Mouse (Mus musculus): ENCODE measurements at regions not wholly inside any gene's neighbourhood (a gene's known extent, or its start where the extent isn't known, plus 50 kb on each side); places are given as distances from the start of the nearest gene placed in this dataset.
"Not testable (repeated sequence)": the region's sequence is repeated elsewhere in the genome, so short reads cannot be mapped to it uniquely, and the experiment has no call there.

DNA sequence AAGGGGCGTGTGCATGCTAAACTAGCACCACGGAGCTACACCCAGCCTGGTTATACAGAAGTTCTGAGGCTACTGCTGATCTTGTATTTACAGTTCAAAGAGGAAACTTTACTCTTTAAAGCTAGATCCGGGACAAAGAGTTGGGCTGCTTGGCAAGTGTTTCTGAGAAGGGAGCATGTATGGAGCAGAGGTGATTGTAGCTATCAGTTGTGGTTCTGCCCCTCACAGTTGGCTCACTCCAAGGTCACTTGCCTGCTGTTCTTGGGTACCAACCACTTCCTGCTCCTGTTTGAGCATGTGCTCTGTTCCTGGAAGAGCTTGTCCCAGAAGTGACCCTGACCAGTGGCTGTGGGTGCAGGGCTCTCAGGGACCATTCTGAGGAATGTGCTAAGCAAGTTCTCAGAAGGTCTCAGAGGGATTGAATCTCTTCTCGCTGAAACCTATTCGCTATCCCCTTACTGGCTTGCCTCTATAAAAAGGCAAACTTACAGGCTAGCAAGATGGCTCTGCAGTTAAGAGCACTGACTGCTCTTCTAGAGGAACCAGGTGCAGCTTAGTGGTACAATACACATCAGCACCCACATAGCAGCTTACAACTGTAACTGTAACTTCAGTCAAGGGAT is 94.9 kb upstream of the Max start:
- no peak for DNase-seq (ENCODE audit: low spot score in 2 of 2)

DNA sequence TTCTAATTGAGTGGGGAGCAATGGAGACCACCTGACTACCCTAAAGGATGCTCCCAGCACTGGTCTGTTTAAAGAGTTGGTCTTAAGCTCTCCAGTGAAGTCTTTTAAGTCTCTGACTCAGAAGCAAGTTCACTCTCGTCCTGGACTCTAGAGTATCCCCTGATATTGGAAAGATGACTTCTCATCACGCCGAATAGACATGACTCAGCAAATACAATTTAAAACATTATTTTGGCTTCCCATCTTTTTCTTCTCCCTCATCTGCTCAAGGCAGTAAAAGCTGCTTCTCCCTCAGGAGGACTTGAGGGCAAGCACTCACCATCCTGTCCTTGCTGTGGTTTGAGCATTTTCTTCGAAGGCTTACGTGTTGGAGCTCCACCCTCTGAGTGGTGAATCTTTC is 92.7 kb upstream of the Max start:
- DNase-seq (ENCODE audit: low spot score in 2 of 2) = no peak

DNA sequence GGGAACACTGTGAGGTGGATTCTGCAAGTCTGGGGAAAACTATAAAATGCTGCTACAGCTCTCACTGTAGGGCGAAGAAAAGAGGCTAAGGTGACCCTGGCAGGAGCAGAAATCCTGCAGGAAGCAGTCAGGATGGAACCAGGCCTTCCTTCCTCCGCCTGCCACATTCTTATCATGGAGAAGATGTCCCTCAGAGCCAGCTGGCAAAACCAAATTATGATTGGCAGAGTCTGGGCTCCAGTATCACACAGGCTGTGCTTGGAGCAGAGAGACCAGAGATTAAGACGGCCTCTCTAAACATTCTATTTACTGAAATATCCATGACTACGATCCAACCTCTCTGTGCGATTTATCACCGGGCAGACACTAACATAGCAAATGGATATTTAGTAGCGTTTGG is 92.2 kb upstream of the Max start:
- no peak for DNase-seq (ENCODE audit: low spot score in 2 of 2)

DNA sequence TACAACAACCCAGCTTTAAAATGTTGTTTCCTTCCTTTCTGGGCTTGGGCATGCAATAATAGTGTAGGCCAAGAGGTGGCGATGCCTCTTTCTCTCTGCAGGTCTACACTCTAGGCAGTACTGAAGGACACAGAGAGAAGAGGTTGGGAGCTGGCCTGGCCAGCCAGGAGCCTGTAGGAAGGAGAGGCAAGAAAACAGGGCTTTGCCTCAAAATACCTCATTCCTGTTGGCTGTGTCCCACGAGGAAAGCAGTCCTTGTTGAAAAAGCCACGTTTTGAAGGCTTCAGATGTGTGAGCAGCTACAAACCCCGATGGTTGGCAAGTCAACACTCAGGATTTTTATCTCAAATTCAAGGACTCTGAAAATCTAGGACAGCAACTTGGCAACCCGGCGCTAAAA is 90.9 kb upstream of the Max start:
- DNase-seq (ENCODE audit: low spot score in 2 of 2) = peak in 1 of 2 experiments; percentile 53

DNA sequence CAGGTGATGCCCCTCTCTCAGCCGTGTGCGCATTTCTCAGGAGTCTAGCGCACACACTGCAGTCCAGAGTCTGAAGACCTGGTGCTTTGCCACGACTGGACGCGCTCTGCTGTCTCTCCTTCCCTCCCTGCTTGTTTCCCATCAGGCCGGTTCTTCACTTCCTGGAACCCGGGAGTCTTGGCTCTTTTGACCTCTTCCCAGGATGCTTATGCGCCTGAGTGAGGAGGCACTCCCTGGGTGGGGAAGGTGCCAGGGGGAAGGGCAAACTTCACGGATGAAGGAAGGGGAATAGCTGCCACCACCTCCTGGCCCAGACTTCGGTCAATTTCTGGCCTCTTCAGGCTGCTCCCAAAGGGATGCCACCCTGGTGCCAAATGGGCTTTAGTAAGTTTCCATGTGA is 86.4 kb upstream of the Max start:
- no peak for DNase-seq (ENCODE audit: low spot score in 2 of 2)

DNA sequence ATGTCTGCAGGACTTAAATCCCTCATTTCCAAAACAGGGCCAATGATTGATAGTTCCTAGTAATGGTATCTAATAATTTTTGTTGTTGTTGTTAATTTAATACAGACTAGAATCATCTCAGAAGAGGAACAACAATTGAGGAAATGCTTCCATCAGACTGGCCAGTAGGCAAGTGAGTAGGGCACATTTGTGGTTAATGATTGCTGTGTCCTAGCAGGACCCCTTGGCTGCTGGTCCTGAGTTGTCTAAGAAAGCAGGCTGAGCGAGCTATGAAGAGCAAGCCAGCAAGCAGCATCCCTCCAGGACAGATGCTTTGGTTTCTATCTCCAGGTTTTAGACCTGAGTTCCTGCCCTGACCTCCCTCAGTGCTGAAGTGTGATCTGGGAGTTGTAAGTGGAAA is 85.3 kb upstream of the Max start:
- no peak for DNase-seq (ENCODE audit: low spot score in 2 of 2)

DNA sequence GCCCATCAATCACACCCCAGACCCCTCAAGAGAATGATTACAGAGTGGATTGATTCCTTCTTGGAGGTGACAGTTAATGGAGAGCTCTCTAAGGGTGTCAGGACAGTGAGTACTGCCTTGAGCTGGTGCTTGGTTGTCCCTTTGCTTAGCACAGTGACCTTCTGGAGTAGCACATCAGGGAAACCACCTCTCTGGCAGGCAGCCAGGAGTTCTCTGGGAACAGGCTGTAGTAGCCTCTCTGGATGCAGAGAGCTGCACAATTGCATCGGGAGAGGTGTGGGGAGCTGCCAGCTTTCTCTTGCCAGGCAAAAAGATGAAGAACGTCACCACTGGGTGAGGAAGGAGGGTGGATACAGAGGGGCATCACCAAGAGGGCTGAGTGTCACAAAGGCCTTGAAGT is 84.0 kb upstream of the Max start:
- DNase-seq (ENCODE audit: low spot score in 2 of 2) = no peak

DNA sequence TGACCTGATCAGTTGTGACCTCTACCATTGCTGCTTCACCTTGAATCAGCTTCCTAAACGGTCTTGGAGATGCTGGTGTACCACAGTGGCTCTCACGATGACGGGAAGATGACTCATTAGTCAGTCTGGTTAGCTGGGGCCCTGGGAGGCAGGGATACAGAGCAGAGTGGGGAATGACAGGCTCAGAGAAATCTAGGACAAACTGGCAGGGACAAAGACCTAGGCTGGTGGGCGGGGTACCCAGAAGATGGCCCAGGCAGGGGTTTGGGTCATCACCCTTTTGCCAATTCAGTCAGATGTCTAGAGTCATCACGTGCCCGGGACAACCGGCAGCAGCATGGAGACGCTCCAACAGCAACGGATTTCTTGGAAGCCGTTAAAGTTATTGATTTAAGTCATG is 83.4 kb upstream of the Max start:
- no peak for DNase-seq (ENCODE audit: low spot score in 2 of 2)

DNA sequence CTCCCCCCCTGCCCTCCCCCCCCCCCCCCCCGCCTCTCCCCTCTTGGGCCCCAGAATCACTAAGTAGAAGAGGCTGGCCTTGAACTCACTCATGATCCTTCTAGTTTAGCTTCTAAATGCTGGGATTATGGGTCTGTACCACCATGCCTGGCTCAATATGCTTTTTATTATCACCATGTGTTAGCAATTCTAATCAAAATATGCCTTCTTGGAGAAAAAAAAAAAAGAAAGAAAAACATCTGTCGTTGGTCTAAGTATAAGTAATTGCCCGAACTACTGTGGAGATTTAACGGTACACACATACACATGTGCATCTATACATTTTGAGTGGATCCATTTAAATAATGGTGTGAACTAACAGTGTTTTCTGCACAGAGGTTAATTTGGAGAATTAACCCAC is 80.4 kb upstream of the Max start:
- DNase-seq (ENCODE audit: low spot score in 2 of 2) = no peak

DNA sequence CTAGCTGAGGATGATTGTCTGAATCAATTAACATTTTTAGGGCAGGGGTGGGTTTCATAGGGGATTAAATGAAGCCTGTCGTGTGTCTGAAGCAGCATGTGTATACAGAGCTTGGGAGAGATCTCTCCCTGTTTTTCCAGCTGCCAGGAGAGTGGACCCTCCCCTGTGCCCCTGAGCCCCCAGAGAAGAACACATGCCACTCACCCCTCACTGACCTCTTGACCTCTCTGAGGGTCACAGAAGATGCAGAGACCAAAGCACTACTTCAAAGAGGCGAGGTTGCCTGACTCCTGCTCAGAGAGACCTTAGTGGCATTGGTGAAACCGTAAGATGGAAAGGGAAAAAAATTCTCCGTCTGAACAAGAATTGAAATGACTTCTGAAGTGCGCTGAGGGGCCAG is 79.1 kb upstream of the Max start:
- no peak for DNase-seq (ENCODE audit: low spot score in 2 of 2)

DNA sequence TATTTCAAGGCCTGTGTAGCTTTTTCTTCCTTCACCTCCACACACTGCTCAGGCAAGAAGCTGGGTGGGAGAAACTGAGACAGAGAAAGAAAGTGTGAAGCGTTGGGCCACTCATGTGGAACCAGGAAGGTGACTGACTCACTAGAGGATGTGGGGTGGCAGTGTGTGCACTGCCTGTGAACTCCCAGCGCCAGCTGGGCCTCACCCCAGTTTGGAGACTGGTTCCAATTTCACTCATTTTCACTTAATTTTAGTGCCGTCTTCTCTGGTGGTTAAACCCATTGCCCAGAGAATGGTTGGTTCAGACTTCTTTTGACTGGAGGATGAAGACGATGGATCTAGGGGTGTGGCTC is 77.9 kb upstream of the Max start:
- DNase-seq (ENCODE audit: low spot score in 2 of 2) = no peak

DNA sequence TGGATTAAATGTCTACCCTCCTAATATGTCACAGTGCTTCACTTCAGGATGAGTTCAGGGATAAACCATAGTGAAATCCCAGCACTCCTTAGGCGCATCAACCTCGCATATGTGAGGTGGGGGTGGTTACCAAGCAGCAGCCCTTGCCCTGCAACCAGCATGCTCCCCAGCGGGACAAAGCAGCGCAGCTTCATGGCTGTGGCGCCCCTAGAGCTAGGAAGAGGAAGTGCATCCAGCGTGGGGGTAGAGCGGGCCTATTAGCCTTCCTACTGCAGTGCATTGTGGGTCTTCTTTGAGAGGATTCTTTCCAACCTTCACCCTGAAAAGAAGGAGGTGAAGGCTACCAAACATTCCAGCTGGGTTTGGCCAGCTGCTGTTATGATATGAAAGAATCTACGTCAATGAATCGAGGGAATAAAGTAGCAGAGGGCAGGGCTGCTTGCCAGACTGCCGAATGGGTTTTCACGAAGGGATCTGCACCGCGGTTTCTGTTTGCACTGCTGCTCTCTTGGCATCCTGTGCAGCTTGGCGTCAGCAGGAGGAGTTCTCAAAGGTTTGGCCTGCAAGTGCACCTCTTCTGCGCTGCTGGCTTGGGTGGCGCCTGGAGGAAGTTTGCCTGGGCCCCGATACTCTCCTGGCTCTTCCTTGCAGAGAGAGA is 77.4 kb upstream of the Max start:
- no peak for DNase-seq (ENCODE audit: low spot score in 2 of 2)

DNA sequence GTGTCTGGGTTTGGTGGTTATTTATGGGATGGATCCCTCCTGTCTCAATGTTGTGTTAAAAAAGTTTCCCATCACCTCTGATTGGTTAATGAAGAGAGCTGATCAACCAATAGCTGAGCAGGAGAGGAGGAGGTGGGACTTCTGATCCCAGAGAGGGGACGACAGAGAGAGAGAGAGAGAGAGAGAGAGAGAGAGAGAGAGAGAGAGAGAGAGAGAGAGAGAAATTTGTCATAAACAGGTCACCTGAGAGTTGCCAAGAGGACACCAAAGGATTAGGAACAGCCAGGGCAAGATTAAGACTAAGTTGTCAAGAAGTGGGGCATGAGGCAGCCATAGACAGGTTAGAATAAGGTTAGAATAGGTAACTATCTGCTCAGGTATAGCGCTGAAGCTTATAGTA is 73.7 kb upstream of the Max start:
- DNase-seq (ENCODE audit: low spot score in 2 of 2) = no peak

DNA sequence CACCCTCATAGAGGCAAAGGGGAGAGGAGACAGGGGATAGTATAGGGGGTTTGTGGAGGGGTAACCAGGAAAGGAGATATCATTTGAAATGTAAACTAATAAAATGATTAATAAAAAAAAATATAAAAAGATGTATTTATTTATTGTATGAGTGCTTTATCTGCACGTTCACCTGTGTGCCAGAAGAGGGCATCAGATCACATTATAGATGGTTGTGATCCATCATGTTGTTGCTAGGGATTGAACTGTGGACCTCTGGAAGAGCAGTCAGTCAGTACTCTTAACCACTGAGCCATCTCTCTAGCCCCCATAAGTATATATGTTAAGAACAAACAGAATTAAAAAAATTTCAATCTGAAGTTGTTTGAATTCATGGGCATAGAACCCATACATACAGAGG is 69.4 kb upstream of the Max start:
- DNase-seq (ENCODE audit: low spot score in 2 of 2) = no peak

DNA sequence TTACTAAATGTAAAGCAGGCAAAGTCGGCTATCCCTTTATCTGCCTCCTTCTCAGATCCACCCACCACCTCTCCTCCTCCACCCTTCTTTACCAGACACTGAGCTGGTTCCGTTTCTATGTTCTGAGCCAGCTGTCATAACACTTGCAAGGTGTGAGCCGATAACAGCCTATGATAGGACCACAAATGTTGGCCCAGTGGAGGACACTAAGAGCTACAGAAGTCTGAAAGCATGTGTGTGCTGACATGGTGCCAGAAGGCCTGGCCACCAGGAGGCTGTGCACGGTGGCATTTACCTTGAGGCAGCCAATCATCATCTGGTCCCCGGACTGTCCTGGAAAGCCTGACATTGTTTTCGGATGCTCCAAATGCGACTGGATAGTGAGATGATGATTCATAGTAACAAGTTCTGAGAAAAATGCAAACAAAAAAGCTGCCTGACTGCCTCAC is 63.5 kb upstream of the Max start:
- DNase-seq (ENCODE audit: low spot score in 2 of 2) = peak in 1 of 2 experiments; percentile 38

DNA sequence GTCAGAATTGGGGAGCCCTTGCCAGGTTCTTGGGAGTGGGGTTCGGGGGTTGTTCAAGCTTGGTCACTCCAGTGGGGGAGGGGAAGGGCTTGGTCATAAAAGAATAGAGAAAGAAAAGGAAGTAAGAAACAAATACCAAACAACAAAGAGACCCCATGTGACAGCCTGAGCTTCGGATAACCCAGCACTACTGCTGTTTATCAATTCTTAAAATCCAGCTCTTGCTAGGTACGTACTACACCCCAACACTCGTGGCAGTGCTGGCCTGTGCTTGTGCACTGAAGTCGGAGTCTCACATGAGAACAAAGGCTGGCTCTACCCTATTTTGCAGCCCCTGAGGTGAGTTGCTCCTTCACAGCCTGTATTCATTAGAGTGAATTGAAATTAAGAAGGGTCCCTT is 60.5 kb upstream of the Max start:
- DNase-seq (ENCODE audit: low spot score in 2 of 2) = no peak

DNA sequence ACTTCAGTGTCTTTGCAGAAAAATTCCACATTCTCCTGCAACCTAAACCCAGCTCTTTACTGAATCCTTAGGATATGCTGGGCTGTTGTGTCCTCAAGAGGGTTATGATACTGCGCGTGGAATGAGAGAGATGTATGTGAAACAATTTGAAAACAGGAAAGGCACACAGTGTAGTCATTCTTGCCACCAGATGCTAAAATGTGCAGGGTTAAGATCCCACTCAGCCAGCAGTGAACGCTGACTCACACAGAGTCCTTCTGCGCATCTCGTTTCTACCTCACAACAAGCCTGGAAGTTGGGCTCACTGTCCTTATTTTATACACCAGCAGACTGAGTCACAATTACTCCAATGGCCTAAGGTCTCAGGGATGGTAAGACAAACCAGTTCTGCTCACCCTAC is 59.9 kb upstream of the Max start:
- no peak for DNase-seq (ENCODE audit: low spot score in 2 of 2)

DNA sequence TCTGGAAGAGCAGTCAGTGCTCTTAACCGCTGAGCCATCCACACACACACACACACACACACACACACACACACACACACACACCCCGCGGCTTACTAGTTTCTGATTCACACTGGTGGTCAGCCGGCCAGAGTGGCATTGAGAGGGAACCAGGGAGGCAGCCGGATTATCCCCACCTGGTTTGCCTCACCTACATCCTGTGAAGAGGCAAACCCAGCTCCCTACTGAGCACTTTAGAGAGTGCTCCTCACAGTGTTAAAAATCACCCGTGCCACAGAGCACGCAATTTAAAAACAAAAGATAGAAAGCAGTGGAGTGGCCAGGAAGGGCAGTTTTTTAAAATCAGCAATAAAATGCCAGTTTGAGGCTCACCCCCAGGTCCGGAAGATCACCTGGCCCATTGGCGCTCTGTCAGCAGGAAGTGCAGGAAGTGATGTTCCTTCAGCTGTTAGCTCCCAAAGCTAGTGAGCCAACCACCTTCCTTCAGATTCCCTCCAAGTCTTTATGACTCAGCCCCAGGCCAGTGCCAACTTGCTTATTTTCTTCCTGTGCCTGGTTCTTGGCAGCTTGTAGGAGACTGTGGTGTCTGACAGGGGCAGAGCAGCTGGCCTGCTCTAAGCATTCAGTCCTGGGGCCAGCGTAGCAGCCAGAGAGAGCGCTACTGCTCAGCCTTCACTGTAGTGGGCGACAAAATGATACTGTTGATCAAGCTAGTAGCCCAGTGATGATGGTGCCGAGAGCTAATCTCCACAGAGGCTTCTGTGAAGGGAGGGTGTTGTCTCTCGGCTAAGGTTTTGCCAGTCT is 57.9 kb upstream of the Max start:
- peak; percentile 47 to 79 for DNase-seq (ENCODE audit: low spot score in 2 of 2)

DNA sequence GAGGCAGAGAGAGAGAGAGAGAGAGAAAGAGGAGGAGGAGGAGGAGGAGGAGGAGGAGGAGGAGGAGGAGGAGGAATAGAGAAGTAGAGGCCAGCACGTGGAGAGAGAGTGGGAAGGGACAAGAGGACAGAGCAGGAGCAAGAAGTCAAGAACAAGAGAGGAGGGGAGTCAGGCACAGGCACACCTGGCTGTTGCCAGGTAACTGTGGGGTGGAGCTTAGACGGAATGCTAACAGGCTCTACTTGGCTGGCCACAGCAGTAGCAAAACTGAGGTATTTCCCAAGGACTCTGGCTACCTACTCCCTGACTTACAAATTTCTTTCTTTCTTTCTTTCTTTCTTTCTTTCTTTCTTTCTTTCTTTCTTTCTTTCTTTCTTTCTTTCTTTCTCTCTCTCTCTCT is 57.1 kb upstream of the Max start:
- DNase-seq (ENCODE audit: low spot score in 2 of 2) = not testable (repeated sequence)

DNA sequence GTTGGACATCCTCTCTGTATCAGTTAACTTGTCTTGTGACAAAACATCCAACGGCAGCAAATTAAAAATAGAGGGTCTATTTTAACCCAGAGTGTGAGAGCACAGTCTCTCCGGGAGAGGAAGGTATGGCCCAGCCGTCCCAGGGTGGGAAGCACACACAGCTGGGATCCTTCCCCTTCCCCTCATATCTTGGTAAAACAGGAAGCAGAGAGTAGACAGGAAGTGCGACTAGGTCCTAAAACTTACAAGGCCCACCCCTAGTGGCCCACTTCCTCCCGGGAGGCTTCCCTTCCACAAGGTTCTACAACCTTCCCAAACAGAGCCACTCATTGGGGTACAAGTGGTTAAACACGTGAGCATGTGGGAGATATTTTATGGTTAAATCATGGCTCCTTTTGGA is 56.4 kb upstream of the Max start:
- no peak for DNase-seq (ENCODE audit: low spot score in 2 of 2)

DNA sequence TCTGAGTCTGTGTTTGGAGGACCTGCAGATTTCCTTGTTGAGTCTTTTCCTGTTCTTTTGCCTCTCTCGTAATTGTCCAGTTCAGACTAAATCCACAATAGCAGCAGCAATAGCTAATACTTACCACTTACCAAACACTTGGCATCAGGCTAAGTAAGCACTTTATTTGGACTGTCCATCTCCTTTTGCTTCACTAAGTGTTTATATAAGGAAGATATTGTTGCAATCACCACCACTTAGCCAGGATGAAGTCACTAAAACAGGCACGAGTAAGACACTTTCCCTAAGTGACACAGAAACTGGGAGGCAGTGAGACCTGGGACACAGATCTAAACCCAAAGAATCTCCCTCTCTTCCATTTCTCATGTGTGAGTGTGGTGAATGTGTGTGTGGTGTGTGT is 52.9 kb upstream of the Max start:
- DNase-seq (ENCODE audit: low spot score in 2 of 2) = no peak

All from left cerebral cortex, adult 9 months (tissue).